ENCODE assay signal across 11 mouse cellular contexts in genomic region chr9:90055409-90055808, GRCm38 (mm10). TPM values are rescaled to one million over a fixed set of nuclear protein-coding genes. Genes with fewer than 3 reads are reported as not detected.
DNase-seq lines count a peak whose midpoint lies in the region; ATAC-seq and TF ChIP-seq lines count a peak whose summit lies in the region.
"Had no signal": no experiment of that assay in that cellular context is flagged by ENCODE, and none has a peak within 500 bp of the region (broad histone marks: within the 10 kb centered on the region; RNA-seq: fewer than 3 reads in every experiment).

No protein-coding gene starts in this region.

- ATAC-seq in heart, embryonic 16.5 days (replicated peaks; ENCODE audit: extremely low read depth, insufficient read depth, low FRiP score) = no peak
- ATAC-seq in midbrain, embryonic 12.5 days (ENCODE audit: low FRiP score, low read depth) = no peak
- no peak for ATAC-seq in midbrain, embryonic 16.5 days
- ATAC-seq in hindbrain, embryonic 13.5 days (ENCODE audit: low FRiP score) = no peak
- ATAC-seq in liver, postnatal 0 days = no peak

- H3K9me3 ChIP-seq in heart, embryonic 16.5 days (replicated peaks; ENCODE audit: control insufficient read depth, low read length) = no peaks in the 10 kb centered on the region
- no peaks in the 10 kb centered on the region for H3K9me3 ChIP-seq in midbrain, embryonic 12.5 days
- H3K9me3 ChIP-seq in midbrain, embryonic 16.5 days (replicated peaks; ENCODE audit: control insufficient read depth, low read length, poor library complexity, severe bottlenecking) = no peaks in the 10 kb centered on the region
- no peaks in the 10 kb centered on the region for H3K9me3 ChIP-seq in hindbrain, embryonic 13.5 days
- no peaks in the 10 kb centered on the region for H3K9me3 ChIP-seq in liver, postnatal 0 days (ENCODE audit: low read length)

- no peaks in the 10 kb centered on the region for H3K36me3 ChIP-seq in heart, embryonic 16.5 days (ENCODE audit: control insufficient read depth, insufficient read depth)
- no peaks in the 10 kb centered on the region for H3K36me3 ChIP-seq in midbrain, embryonic 12.5 days
- H3K36me3 ChIP-seq in midbrain, embryonic 16.5 days (ENCODE audit: control insufficient read depth, insufficient read depth, low read length) = no peaks in the 10 kb centered on the region
- H3K36me3 ChIP-seq in hindbrain, embryonic 13.5 days = no peaks in the 10 kb centered on the region
- H3K36me3 ChIP-seq in liver, postnatal 0 days (replicated peaks; ENCODE audit: insufficient read depth, low read length) = no peaks in the 10 kb centered on the region; the same call in 1 of the 2 replicates

- no peak for TF ChIP-seq EP300 in liver, postnatal 0 days (IDR thresholded peaks at IDR 0.05; ENCODE audit: low read depth)

- no peak overlapping the region for H3K27ac ChIP-seq in heart, embryonic 16.5 days (ENCODE audit: low read length)
- H3K27ac ChIP-seq in midbrain, embryonic 12.5 days (replicated peaks) = no peak overlapping the region
- H3K27ac ChIP-seq in midbrain, embryonic 16.5 days (ENCODE audit: low read length) = no peak overlapping the region
- H3K27ac ChIP-seq in hindbrain, embryonic 13.5 days = no peak overlapping the region
- peak overlapping the region; percentile 97 for H3K27ac ChIP-seq in liver, postnatal 0 days (ENCODE audit: low read depth)

- peak overlapping the region; percentile 70 for H3K4me3 ChIP-seq in heart, embryonic 16.5 days (ENCODE audit: low read length)
- H3K4me3 ChIP-seq in midbrain, embryonic 12.5 days = no peak overlapping the region
- H3K4me3 ChIP-seq in midbrain, embryonic 16.5 days (ENCODE audit: low read depth, low read length) = no peak overlapping the region
- H3K4me3 ChIP-seq in hindbrain, embryonic 13.5 days = no peak overlapping the region
- peak overlapping the region; percentile 58 for H3K4me3 ChIP-seq in liver, postnatal 0 days (ENCODE audit: low read depth, low read length)
- H3K4me3 ChIP-seq: myocyte had no signal

- H3K9ac ChIP-seq in heart, embryonic 16.5 days (ENCODE audit: low read length) = no peak overlapping the region
- no peak overlapping the region for H3K9ac ChIP-seq in midbrain, embryonic 12.5 days (replicated peaks)
- H3K9ac ChIP-seq in midbrain, embryonic 16.5 days (ENCODE audit: low read depth, low read length) = no peak overlapping the region
- H3K9ac ChIP-seq in hindbrain, embryonic 13.5 days = no peak overlapping the region
- peak overlapping the region; percentile 71 for H3K9ac ChIP-seq in liver, postnatal 0 days (replicated peaks)

- WGBS in heart, embryonic 16.5 days = 31% methylated on average over 5 of the region's 5 CpGs
- 55% methylated on average over 5 of the region's 5 CpGs for WGBS in midbrain, embryonic 12.5 days
- WGBS in midbrain, embryonic 16.5 days = 53% methylated on average over 5 of the region's 5 CpGs
- WGBS in hindbrain, embryonic 13.5 days = 44% methylated on average over 5 of the region's 5 CpGs
- WGBS in liver, postnatal 0 days (ENCODE audit: insufficient replicate concordance) = 31% methylated on average over 5 of the region's 5 CpGs

- TF ChIP-seq CTCF in liver, postnatal 0 days (IDR thresholded peaks at IDR 0.05; ENCODE audit: low read depth) = no peak

- H3K4me2 ChIP-seq in heart, embryonic 16.5 days (ENCODE audit: low read depth, low read length) = peak overlapping the region; percentile 96
- H3K4me2 ChIP-seq in midbrain, embryonic 12.5 days (replicated peaks) = peak overlapping the region; percentile 80
- no peak overlapping the region for H3K4me2 ChIP-seq in midbrain, embryonic 16.5 days (ENCODE audit: low read length)
- peak overlapping the region; percentile 70 for H3K4me2 ChIP-seq in hindbrain, embryonic 13.5 days
- peak overlapping the region; percentile 65 for H3K4me2 ChIP-seq in liver, postnatal 0 days (ENCODE audit: low read depth, low read length)

- H3K27me3 ChIP-seq in heart, embryonic 16.5 days (ENCODE audit: control insufficient read depth, insufficient read depth, low read length) = no peaks in the 10 kb centered on the region
- peaks cover 16% of the 10 kb centered on the region for H3K27me3 ChIP-seq in midbrain, embryonic 12.5 days
- H3K27me3 ChIP-seq in midbrain, embryonic 16.5 days (ENCODE audit: control insufficient read depth, insufficient read depth, low read depth, low read length) = no peaks in the 10 kb centered on the region
- peaks cover 19% of the 10 kb centered on the region for H3K27me3 ChIP-seq in hindbrain, embryonic 13.5 days
- H3K27me3 ChIP-seq in liver, postnatal 0 days (ENCODE audit: insufficient read depth, low read length) = no peaks in the 10 kb centered on the region

- no peak for DNase-seq in heart, postnatal 14 days
- no peak for DNase-seq in liver, postnatal 0 days
- no peak for DNase-seq in layer of hippocampus, adult 11-12 months (ENCODE audit: low spot score)
- DNase-seq in adrenal gland, postnatal 10 days = no peak
- DNase-seq: cerebellum, postnatal 36 days; right cerebral cortex, postnatal 4 days had no signal

- intact Hi-C loops in heart, postnatal 14 days (cut with DNase I) = no loop called here

- 0 out of 2 replicates have a peak, but pooled peaks cover 2% of the 10 kb centered on the region for H3K4me1 ChIP-seq in heart, embryonic 16.5 days (ENCODE audit: control insufficient read depth, insufficient read depth, low read length)
- H3K4me1 ChIP-seq in midbrain, embryonic 12.5 days = peaks cover 4% of the 10 kb centered on the region; the same call in 1 of the 2 replicates
- peaks cover 6% of the 10 kb centered on the region; the same call in 1 of the 2 replicates for H3K4me1 ChIP-seq in midbrain, embryonic 16.5 days (ENCODE audit: control insufficient read depth, insufficient read depth, low read length)
- H3K4me1 ChIP-seq in hindbrain, embryonic 13.5 days (replicated peaks) = peaks cover 11% of the 10 kb centered on the region
- no peaks in the 10 kb centered on the region; the same call in 1 of the 2 replicates for H3K4me1 ChIP-seq in liver, postnatal 0 days (ENCODE audit: insufficient read depth)

RNA-seq across cellular contexts. Expression of gene Ctsh, which starts 1.5 kb away (rescaled TPM):
- 60.9 and 128 TPM in 2 replicates for polyA plus RNA-seq in heart, embryonic 16.5 days (2015; fragmentation: Nextera tagmentation; extraction: Ambion mirVana)
- total RNA-seq in heart, postnatal 14 days (2021) = 10 to 100 TPM; 39.9 to 40.0 TPM
- 8.6 and 9.5 TPM in 2 replicates for polyA plus RNA-seq in midbrain, embryonic 12.5 days (2016; fragmentation: Nextera tagmentation; extraction: Ambion mirVana)
- polyA plus RNA-seq in midbrain, embryonic 16.5 days (2015; fragmentation: Nextera tagmentation; extraction: Ambion mirVana) = 20.0 and 25.2 TPM in 2 replicates
- polyA plus RNA-seq in hindbrain, embryonic 13.5 days (2015; fragmentation: Nextera tagmentation; extraction: Ambion mirVana) = 17.4 and 25.4 TPM in 2 replicates
- 328 and 355 TPM in 2 replicates for polyA plus RNA-seq in liver, postnatal 0 days (2015; fragmentation: Nextera tagmentation; extraction: Ambion mirVana)
- 100 to 1,000 TPM in 1 of 2 experiments, 10 to 100 TPM in 1; 98.8 to 134 TPM for total RNA-seq in adrenal gland, postnatal 10 days (2021)

RNA-seq across cellular contexts. Expression of gene Morf4l1, which starts 59.2 kb away (rescaled TPM):
- polyA plus RNA-seq in heart, embryonic 16.5 days (2015; fragmentation: Nextera tagmentation; extraction: Ambion mirVana) = 294 and 363 TPM in 2 replicates
- total RNA-seq in heart, postnatal 14 days (2021) = 100 to 1,000 TPM; 249 to 263 TPM
- 544 and 551 TPM in 2 replicates for polyA plus RNA-seq in midbrain, embryonic 12.5 days (2016; fragmentation: Nextera tagmentation; extraction: Ambion mirVana)
- polyA plus RNA-seq in midbrain, embryonic 16.5 days (2015; fragmentation: Nextera tagmentation; extraction: Ambion mirVana) = 627 and 665 TPM in 2 replicates
- 546 and 556 TPM in 2 replicates for polyA plus RNA-seq in hindbrain, embryonic 13.5 days (2015; fragmentation: Nextera tagmentation; extraction: Ambion mirVana)
- polyA plus RNA-seq in liver, postnatal 0 days (2015; fragmentation: Nextera tagmentation; extraction: Ambion mirVana) = 129 and 135 TPM in 2 replicates
- total RNA-seq in adrenal gland, postnatal 10 days (2021) = 100 to 1,000 TPM; 279 to 288 TPM

Comparison
In these comparisons a context has a peak if more than half of its experiments do, and no peak if none do; other contexts are left out.
1. H3K4me3 ChIP-seq: peak in heart, embryonic 16.5 days (single experiment) and liver, postnatal 0 days (single experiment); none in midbrain, embryonic 12.5 days (single experiment), midbrain, embryonic 16.5 days (single experiment) and hindbrain, embryonic 13.5 days (single experiment).